Mouse (Mus musculus) limb, embryonic 13.5 days (tissue): Measurements from ENCODE around the gene Nphs1. TPM values are rescaled to one million over a fixed set of nuclear protein-coding genes. Genes with fewer than 3 reads are reported as not detected.
"Not testable (repeated sequence)": the region's sequence is repeated elsewhere in the genome, so short reads cannot be mapped to it uniquely, and the experiment has no call there.

Experiments used
- ATAC-seq: fragments of 200-750 bp; cut with Nextera tagmentation; 2 replicates; pipeline ENCODE4 v1.8.0; 2017; ENCODE audit warnings: low read depth, moderate number of reproducible peaks, moderate TSS enrichment; ENCODE audit not compliant: low FRiP score
- H3K27ac ChIP-seq: fragments of 300-500 bp; sonication (generic); 2 replicates; pipeline ENCODE4 v1.5.1; 2015; ENCODE audit warnings: inconsistent platforms, mild to moderate bottlenecking, moderate library complexity
- H3K27me3 ChIP-seq: fragments of 300-500 bp; sonication (generic); 2 replicates; pipeline ENCODE4 v1.6.1; 2015; ENCODE audit warnings: mild to moderate bottlenecking, inconsistent platforms
- H3K36me3 ChIP-seq: fragments of 300-500 bp; sonication (generic); 2 replicates; pipeline ENCODE4 v1.6.1; 2015; ENCODE audit warnings: inconsistent platforms, mild to moderate bottlenecking, moderate library complexity
- H3K4me1 ChIP-seq: fragments of 300-500 bp; sonication (generic); 2 replicates; pipeline ENCODE4 v1.6.1; 2015; ENCODE audit warnings: inconsistent platforms
- H3K4me2 ChIP-seq: fragments of 300-500 bp; sonication (generic); replicated peaks from 2 replicates; pipeline ENCODE4 v1.6.1; 2015; ENCODE audit warnings: inconsistent platforms, mild to moderate bottlenecking, moderate library complexity
- H3K4me3 ChIP-seq: fragments of 300-500 bp; sonication (generic); 2 replicates; pipeline ENCODE4 v1.5.1; 2015; ENCODE audit warnings: moderate library complexity, mild to moderate bottlenecking, inconsistent platforms
- H3K9ac ChIP-seq: fragments of 300-500 bp; sonication (generic); 2 replicates; pipeline ENCODE4 v1.6.1; 2015; ENCODE audit warnings: mild to moderate bottlenecking, inconsistent platforms
- H3K9me3 ChIP-seq: fragments of 300-500 bp; sonication (generic); 2 replicates; pipeline ENCODE4 v1.6.1; 2016; ENCODE audit warnings: inconsistent platforms
- WGBS: fragments of 180-500 bp; shearing (Covaris S2); methylation state at CpG from one replicate; pipeline ENCODE4 v1.1.7; 2015; 5-methylcytosine and 5-hydroxymethylcytosine counted together
- polyA plus RNA-seq: library from polyadenylated mRNA; unstranded; fragments of >200 nt; fragmentation: Nextera tagmentation; extraction: Ambion mirVana; gene quantifications from 2 replicates; pipeline ENCODE4 v1.2.1, GENCODE M21; 2015

Gene Nphs1
- polyA plus RNA-seq, 1 experiment from 2014 or later: 0.09 TPM

DNA sequence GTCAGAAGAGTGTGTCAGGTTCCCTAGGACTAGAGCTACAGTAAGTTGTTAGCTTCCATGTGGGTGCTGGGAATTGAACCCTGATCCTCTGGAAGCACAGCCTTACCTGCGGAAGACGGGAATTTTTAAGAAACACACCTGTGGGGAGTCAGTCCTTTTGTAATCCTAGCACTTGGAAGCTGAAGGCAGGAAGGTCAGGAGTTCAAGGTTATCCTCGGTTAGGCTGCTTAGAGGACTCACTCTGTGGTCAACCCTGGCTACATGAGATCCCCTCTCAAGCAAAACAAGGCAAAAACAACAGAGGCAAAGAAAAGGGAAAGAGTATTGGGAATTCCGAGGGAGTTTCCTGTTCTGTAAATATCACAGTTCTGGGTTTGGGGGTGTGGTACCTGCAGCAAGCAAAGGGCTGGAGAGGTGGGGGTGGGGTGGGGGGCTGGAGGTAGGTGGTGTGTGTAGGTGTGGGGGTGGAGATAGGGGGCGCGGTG lies 6.7 kb downstream of the Nphs1 start:
- peaks cover 88% of the 10 kb centered on the region for H3K27me3 ChIP-seq
- no peak overlapping the region for H3K4me2 ChIP-seq
- 12% methylated on average over 6 of the region's 6 CpGs for WGBS
- ATAC-seq: no peak
- peaks cover 5% of the 10 kb centered on the region for H3K4me1 ChIP-seq
- no peak overlapping the region for H3K27ac ChIP-seq
- H3K36me3 ChIP-seq: no peaks in the 10 kb centered on the region
- H3K9ac ChIP-seq: no peak overlapping the region
- no peaks in the 10 kb centered on the region for H3K9me3 ChIP-seq
- H3K4me3 ChIP-seq: no peak overlapping the region

- H3K9me3 ChIP-seq: peaks cover 3% of the 10 kb centered on the region; the same call in 1 of the 2 replicates
- H3K27ac ChIP-seq: no peak overlapping the region
- H3K9ac ChIP-seq: no peak overlapping the region
- H3K4me1 ChIP-seq: peaks cover 1% of the 10 kb centered on the region
- H3K27me3 ChIP-seq: peaks cover 22% of the 10 kb centered on the region
- no peak overlapping the region for H3K4me2 ChIP-seq
- no peak for ATAC-seq
- no peaks in the 10 kb centered on the region for H3K36me3 ChIP-seq
- H3K4me3 ChIP-seq: no peak overlapping the region
- 48% methylated on average over 5 of the region's 5 CpGs for WGBS
Measured at GRCm38 (mm10) chr7:30472411-30472810, 14.3 kb downstream of the Nphs1 start.

DNA sequence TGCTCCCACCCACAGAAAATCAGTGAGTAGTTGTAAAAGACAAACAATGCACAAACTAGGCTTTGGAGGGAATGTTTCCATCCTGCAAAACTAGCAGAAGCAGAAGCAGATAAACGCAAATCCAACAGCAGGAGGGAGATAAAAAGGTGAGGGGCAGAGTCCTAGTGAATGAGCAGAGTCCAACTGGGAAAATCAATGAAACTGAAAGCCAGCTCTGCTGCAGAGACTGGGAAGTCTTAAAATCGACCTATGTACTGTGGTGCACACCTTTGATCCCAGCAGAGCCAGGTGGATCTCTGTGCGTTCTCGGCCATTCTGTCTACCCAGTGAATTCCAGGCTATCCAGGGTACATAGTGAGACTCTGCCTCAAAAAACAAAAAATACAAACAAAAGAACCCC lies 16.9 kb downstream of the Nphs1 start:
- 69% methylated on average over 4 of the region's 4 CpGs for WGBS
- H3K27me3 ChIP-seq: peaks cover 28% of the 10 kb centered on the region
- H3K36me3 ChIP-seq: no peaks in the 10 kb centered on the region
- peaks cover 3% of the 10 kb centered on the region; the same call in 1 of the 2 replicates for H3K9me3 ChIP-seq
- H3K9ac ChIP-seq: no peak overlapping the region
- peaks cover 7% of the 10 kb centered on the region for H3K4me1 ChIP-seq
- no peak for ATAC-seq
- H3K4me3 ChIP-seq: no peak overlapping the region
- no peak overlapping the region for H3K27ac ChIP-seq
- H3K4me2 ChIP-seq: no peak overlapping the region

DNA sequence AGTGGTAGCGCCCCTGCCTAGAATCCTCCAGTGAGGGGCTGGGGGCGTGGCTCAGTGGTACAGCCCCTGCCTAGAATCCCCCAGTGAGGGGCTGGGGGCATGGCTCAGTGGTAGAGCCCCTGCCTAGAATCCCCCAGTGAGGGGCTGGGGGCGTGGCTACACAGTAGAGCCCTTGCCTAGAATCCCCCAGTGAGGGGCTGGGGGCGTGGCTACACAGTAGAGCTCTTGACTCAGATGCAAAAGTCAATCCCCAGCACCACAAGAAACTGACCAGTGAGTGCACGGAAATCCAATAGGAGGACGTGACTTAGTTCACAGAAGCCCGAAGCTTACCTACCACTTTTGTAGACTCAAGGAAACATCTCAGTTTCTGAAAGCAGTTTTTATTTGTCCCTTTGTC lies 18.0 kb downstream of the Nphs1 start:
- peaks cover 23% of the 10 kb centered on the region for H3K27me3 ChIP-seq
- H3K4me1 ChIP-seq, H3K4me2 ChIP-seq, H3K36me3 ChIP-seq, H3K9ac ChIP-seq, H3K9me3 ChIP-seq, ATAC-seq, H3K4me3 ChIP-seq, H3K27ac ChIP-seq: not testable (repeated sequence)
- 85% methylated on average over 7 of the region's 7 CpGs for WGBS

GRCm38 (mm10) chr7:30477415-30478381 lies 19.6 kb downstream of the Nphs1 start:
- no peaks in the 10 kb centered on the region; the same call in 1 of the 2 replicates for H3K9me3 ChIP-seq
- ATAC-seq: no peak
- no peak overlapping the region for H3K9ac ChIP-seq
- peaks cover 30% of the 10 kb centered on the region for H3K27me3 ChIP-seq
- peaks cover 7% of the 10 kb centered on the region for H3K4me1 ChIP-seq
- H3K4me2 ChIP-seq: peak overlapping the region; percentile 55
- WGBS: 4% methylated on average over 30 of the region's 32 CpGs
- peak overlapping the region; percentile 28 for H3K4me3 ChIP-seq
- H3K27ac ChIP-seq: no peak overlapping the region
- H3K36me3 ChIP-seq: no peaks in the 10 kb centered on the region

DNA sequence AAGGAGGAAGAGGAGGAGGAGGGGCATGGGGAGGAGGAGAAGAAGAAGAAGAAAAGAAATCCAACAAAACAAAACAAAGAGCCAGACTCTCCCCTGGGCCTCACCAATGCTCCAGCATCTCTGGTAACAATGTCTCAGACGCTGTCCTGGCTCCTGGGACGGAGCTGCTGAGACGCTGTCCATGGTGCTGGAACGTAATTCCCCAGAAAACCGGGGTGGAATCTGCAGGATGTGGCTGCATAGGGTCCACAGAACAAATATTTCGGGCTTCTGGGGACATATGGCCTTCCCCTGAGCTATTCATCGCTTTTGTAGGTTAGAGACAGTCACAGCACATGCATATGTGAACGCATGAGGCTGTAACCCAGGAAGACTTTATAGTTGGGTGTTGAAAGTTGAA lies 26.1 kb downstream of the Nphs1 start:
- no peaks in the 10 kb centered on the region for H3K9me3 ChIP-seq
- no peak overlapping the region for H3K4me3 ChIP-seq
- WGBS: 18% methylated on average over 8 of the region's 8 CpGs
- H3K4me2 ChIP-seq: no peak overlapping the region
- no peak overlapping the region for H3K27ac ChIP-seq
- no peak for ATAC-seq
- H3K9ac ChIP-seq: no peak overlapping the region
- no peaks in the 10 kb centered on the region for H3K4me1 ChIP-seq
- peaks cover 19% of the 10 kb centered on the region; the same call in 1 of the 2 replicates for H3K27me3 ChIP-seq
- no peaks in the 10 kb centered on the region for H3K36me3 ChIP-seq

DNA sequence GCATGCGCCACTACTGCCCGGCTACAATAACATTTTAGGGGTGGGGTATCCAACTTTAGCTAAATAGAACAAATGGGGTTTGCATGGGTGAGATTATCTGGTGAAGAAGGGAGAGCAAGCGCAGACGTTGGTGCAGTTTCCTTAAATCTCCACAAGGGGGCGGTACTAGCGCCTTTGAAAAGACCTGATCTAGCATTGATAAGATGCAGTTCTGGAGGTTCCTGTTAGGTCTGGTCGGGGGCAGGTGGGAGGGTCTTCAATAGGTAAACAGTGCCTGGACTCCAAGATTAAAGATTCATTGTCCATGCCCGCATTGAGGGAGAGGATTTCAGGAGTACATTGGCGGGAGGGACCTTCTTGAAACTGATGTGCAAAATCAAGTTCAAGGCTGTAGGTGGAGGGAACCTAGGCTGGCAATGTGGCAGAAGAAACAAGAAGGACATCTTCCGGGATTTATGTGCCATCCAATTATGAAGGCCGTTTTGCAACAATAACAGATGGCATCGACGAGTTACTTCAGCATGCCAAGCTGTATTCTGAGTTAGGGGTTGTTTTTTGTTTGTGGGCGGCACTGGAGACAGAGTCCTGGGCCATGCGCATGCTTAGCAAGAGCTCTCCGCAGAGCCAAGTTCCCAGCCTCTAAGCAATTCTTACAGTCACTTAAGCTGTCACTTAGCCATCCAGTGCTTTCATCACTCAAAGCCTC lies 32.3 kb downstream of the Nphs1 start:
- no peak overlapping the region for H3K4me2 ChIP-seq
- no peak overlapping the region for H3K4me3 ChIP-seq
- H3K9ac ChIP-seq: no peak overlapping the region
- H3K36me3 ChIP-seq: no peaks in the 10 kb centered on the region
- H3K9me3 ChIP-seq: no peaks in the 10 kb centered on the region
- no peak overlapping the region for H3K27ac ChIP-seq
- no peak for ATAC-seq
- H3K27me3 ChIP-seq: peaks cover 18% of the 10 kb centered on the region
- 31% methylated on average over 16 of the region's 16 CpGs for WGBS
- no peaks in the 10 kb centered on the region for H3K4me1 ChIP-seq

GRCm38 (mm10) chr7:30490957-30491307 lies 32.8 kb downstream of the Nphs1 start:
- Histone ChIP-seq H3K36me3 (no peaks in the 10 kb centered on the region), H3K9me3 (no peaks in the 10 kb centered on the region), H3K27ac (no peak overlapping the region), H3K27me3 (peaks cover 18% of the 10 kb centered on the region), H3K4me3 (no peak overlapping the region), H3K9ac (no peak overlapping the region), H3K4me2 (no peak overlapping the region), H3K4me1 (no peaks in the 10 kb centered on the region)
- ATAC-seq: no peak
- WGBS: 18% methylated on average over 6 of the region's 6 CpGs

DNA sequence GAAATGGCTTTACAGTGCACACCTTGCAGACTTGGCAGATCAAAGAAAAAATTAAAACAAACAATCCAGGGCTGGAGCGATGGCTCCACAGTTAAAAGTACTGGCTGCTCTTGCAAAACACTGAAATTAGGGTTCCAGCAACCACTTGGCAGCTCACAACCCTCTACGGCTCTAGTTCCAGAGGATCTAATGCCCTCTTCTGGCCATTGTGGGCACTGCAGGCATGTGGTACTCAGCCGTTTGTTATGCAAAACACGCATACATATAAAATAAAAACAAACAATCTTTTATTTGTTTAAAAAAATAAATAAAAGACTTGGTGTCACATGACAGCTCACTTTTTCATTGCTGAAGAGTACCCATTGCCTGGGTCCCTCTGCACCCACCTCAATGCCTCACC lies 34.6 kb downstream of the Nphs1 start:
- Histone ChIP-seq H3K4me3 (no peak overlapping the region), H3K9ac (no peak overlapping the region), H3K9me3 (no peaks in the 10 kb centered on the region), H3K4me1 (no peaks in the 10 kb centered on the region), H3K4me2 (no peak overlapping the region), H3K27me3 (peaks cover 18% of the 10 kb centered on the region), H3K36me3 (no peaks in the 10 kb centered on the region), H3K27ac (no peak overlapping the region)
- 22% methylated on average over 4 of the region's 4 CpGs for WGBS
- no peak for ATAC-seq

GRCm38 (mm10) chr7:30493401-30493931 lies 35.4 kb downstream of the Nphs1 start, which contains the start of gene Prodh2:
TSS of gene Prodh2 (plus strand) at chr7:30493622.
- Histone ChIP-seq H3K4me2 (no peak within 1 kb of the TSS), H3K9me3 (no peaks in the 10 kb centered on the region), H3K27ac (no peak within 1 kb of the TSS), H3K36me3 (no peaks in the 10 kb centered on the region), H3K4me1 (no peaks in the 10 kb centered on the region), H3K4me3 (no peak within 1 kb of the TSS), H3K9ac (no peak within 1 kb of the TSS), H3K27me3 (peaks cover 18% of the 10 kb centered on the region)
- ATAC-seq: no peak
- 63% methylated on average over 11 of the region's 11 CpGs for WGBS

- 51% methylated on average over 5 of the region's 5 CpGs for WGBS
- not testable (repeated sequence) for H3K4me1 ChIP-seq, H3K36me3 ChIP-seq, H3K27ac ChIP-seq, H3K4me3 ChIP-seq, H3K9me3 ChIP-seq, H3K9ac ChIP-seq, H3K4me2 ChIP-seq, ATAC-seq
- peaks cover 14% of the 10 kb centered on the region for H3K27me3 ChIP-seq
Measured at GRCm38 (mm10) chr7:30495506-30496042, 37.5 kb downstream of the Nphs1 start.

GRCm38 (mm10) chr7:30501159-30501558 lies 43.0 kb downstream of the Nphs1 start:
- H3K27ac ChIP-seq, ATAC-seq, H3K27me3 ChIP-seq, H3K4me3 ChIP-seq, H3K36me3 ChIP-seq, H3K9ac ChIP-seq, H3K4me1 ChIP-seq, H3K9me3 ChIP-seq, H3K4me2 ChIP-seq: not testable (repeated sequence)
- WGBS: 75% methylated on average over 5 of the region's 5 CpGs
